Mouse (Mus musculus): ENCODE results near the gene Emx1.

Gene Emx1

DNA sequence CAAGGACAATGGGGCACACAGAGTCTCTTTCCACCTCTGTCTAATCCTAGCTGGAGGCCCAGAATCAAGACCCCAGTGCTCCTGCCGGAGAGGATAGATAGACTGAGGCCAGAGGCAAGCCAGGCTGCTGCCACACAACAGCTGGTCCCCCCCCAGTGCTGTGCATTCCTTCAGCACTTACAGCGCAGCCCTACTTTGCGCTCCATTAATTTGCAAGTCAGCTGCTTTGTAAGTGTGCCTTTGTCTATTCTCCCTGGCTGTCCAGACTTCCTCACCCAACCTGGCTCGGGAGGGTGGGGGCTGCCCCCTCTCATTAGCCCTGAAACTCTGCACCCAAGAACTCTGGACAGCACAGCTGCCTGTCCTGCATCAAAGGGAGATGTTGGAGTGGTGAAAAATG lies 44.8 kb downstream of the Emx1 start:
- DNase-seq, result no peak

DNA sequence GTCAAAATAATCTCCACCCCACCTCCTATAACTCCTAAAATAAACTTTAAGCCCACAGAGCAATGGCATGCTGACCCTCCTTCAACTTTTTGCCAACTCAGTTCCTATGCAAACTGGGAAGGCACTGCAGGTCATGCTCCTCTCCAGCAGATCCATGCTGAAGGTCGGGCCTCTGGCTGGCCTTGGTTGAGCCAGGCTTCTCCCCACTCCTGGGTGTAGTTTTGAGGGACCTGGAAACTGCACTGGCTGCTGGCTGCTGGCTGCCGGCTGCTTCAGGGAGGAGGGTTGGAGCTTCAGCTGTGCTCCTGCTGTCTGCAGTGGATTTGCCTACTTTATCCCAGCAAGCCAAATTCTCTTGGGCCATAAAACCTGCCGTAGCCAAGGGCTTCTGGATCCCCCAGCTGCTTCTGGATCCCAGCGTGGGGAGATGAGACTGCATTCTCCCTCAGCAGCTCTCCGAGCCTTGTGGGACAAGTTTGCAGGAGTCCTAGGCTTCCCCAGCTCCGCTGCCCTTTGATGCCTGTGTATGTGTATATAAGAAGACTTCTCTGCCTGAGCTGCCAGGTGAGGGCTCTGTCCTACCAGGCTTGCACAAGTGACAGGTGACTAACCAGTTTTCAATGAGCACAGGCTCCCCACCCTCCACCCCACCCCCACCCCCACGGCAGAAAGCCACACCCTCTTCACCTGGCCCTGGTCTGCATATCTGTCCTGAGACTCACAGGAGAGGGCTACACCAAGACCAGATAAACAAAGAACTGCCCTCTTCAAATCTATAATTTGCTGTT lies 45.8 kb downstream of the Emx1 start:
- no peak for DNase-seq

DNA sequence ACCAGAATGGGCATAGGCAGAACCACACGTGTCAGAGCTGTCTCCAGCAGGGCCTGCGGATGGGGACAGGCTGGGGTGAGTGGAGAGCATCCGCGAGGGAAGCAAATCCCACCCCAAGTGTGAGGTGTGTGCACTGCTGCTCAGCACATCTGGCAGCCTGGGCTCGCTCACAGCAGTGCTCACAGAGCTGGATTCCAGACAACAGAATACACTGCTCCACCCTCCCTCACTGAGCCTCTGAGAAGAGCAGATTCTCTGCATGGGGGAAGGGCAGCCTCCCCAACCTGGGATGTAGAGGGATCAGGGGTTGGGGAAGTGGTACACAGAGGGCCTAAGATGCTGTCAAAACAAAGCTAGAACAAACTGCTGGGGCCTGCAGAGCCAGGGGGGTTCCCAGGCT lies 47.6 kb downstream of the Emx1 start:
- DNase-seq, result no peak

DNA sequence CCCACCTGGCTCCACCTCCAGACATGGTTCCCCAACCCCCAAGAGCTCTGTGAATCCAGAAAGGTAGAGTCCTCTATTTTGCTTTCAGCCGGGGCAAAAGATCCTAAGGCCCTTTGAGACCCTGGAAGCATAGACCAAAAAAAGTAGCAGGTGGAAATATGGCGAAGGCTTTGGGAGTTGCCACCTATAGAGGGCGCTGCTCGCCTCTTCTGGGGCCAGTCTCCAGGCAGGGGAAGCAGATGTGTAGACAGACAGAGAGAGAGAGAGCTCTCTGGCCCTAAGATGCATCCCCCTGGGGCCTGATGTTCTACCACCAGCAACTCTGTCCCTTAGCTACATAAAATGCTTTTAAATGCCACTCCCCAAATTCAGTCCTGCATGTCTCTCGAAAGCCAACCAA lies 49.8 kb downstream of the Emx1 start:
- DNase-seq, result peak; percentile 27

DNA sequence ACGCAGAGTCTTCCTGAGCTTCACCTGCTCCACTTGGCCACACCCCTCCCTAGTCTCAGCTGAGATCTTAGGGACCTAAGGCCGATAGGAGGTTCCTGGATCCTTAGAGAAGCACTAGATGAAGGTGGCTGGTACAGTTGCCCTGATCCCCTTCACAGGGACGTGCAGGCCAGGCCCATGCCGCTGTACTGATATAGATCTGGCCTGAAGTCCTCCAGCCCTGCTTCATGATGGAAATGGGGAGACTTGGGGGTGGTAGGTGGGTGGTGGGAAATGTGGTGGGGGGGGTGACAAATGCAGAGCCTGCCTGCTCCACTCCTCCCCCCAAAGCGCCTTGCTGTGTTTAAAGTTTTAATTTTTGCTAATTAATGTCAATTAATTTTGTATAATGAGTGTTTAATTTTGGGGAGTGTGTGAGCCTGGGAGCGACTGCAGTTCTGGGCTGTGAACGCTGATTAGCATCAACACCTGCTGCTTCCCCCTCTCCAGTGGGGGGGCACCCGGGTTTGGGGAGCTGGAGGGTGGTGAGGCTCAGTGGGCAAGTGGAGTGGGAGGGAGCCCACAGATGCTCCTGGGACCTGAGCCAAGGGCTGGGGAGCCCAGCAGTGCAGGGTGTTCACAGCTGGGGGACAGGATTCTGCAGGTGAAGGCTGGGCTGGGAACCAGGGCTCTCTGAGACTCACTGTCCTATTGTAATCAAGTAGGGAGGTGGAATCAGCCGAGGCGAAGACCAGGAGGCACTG lies 50.5 kb downstream of the Emx1 start:
- DNase-seq, result no peak

DNA sequence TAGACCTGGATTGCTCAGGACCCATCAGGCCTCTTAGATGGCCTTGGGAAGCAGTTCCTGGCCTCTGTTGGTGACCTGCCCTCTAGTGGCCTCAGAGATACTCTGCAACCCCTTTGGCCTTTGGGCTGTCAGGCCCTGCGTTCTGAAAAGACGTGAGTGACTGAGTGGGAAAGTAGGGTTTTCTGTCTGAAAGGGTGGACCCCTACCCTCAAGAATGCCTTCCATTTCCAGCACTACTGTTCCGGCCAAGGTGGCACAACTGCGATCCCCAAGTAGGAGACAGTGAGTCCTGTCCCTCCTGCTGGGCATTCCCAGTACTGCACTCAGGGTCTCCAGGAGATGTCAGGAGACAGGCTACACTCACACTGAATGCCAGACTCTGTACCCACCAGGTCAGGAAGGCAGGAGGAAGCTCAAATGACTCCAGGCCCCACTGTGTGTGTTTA lies 51.8 kb downstream of the Emx1 start:
- peak; percentile 59 for DNase-seq

DNA sequence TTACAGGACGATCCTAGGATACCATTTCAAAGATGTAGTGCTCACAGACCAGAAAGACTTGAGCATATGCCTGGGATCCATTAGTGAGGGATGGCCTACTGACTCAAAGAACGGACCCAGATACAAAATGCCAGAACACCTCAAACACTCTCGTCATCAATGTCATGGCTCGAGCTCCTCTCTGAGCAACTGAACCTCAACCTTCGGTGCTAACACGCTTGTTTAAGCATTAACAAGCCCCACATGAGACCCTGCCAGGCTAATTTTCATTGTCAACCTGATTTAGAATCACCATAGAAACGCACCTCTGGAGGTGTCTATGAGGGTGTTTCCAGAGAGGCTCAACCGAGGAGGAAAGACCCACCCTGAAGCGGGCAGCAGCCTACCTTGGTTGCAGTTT lies 62.6 kb downstream of the Emx1 start:
- no peak for DNase-seq

DNA sequence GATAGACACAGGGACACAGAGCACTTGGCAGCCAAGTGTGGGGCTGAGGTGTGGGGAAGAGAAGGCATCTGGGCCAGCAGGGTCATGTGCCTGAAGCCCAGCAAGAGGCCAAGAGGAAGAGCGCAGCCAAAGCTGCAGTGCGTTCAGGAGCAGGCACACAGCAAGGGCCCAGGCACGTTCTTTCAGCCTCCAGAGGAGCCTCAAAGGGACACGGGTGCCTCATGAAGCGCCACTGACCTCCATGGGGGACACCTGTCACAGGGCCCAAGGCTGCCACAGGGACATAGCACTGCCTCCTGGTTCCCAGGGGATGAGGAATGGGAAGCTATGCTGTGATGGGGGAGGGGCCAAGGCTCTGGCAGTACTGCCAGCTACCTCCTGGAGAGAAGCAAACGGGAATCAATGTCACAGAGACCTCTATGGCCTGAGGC lies 63.6 kb downstream of the Emx1 start:
- no peak for DNase-seq

DNA sequence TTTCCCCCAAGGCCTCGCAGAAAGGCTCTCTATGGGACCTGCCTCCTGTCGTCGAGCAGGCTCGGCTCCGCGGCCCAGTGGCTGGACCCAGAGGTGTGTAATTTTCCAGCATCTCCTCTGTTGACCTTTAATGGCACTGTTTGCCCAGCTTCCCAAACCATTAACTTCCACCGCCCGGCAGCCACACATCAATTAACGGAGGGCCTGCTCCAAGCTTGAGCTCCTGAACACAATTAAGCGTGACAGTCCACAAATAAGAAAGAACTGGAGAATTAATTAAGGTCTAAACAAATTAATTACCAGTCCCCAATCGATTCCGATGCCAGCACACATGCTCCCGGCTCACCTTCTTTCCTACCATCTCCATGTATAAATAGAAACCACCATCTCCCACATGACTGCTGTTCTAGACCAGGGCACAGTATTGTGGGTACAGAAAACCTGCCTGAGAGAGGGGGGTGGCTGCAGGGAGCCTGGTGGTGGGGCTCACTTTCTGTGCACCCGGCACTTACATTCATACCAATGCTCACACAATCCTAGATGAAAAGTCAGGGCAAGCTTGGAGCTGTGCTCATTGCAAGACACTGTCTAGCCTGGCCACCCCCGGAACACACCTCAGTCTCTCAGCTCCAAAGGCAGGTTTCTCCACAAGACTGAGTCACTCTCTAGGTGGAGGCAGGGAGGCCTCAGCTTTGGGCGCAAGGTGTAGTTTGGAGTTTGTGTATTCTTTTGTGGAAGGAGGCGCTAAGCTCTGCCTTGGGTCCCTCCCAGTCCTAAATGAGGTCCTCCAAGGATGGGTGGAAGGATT lies 65.2 kb downstream of the Emx1 start:
- DNase-seq, result no peak

DNA sequence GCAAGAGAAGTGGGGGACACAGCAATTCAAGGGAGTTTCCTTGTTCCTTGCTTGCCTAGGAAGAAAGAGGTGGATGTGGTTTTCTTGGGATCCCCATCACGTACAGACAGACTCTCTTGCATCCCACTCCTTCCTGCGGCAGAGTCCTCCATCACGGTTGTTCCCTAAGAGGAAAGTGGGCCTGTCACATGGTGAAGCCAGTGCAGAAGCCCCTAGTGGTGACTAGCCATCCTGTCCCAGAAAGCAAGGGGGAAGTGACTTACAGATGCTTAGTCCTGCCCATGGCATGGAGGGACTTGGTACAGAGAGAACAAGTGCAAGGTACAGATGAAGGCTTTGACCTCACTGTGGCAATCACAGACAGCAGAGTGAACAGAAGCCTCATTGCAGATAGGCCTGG lies 66.0 kb downstream of the Emx1 start:
- DNase-seq, result no peak

Measured in liver (tissue).